Mouse (Mus musculus): ENCODE results near the gene Ccl2. TPM values are rescaled to one million over a fixed set of nuclear protein-coding genes. Genes with fewer than 3 reads are reported as not detected.

The Ccl2 gene
- 35.2 and 36.9 TPM in 2 replicates for polyA plus RNA-seq (2014; fragmentation: Nextera tagmentation; extraction: Ambion mirVana)

DNA sequence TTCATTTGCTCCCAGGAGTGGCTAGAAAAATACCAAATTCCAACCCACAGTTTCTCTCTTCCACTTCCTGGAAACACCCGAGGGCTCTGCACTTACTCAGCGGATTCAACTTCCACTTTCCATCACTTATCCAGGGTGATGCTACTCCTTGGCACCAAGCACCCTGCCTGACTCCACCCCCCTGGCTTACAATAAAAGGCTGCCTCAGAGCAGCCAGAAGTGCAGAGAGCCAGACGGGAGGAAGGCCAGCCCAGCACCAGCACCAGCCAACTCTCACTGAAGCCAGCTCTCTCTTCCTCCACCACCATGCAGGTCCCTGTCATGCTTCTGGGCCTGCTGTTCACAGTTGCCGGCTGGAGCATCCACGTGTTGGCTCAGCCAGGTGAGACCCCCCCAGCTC lies at the start of gene Ccl2:
Gene Ccl2, plus strand, starts transcription at position 216 of the 400 bp plus-strand sequence.
- Histone ChIP-seq H3K4me3 (ENCODE audit: low read depth, low read length) (no peak within 1 kb of the TSS), H3K9me3 (ENCODE audit: low read depth, low read length) (no peaks in the 10 kb centered on the region), H3K4me1 (ENCODE audit: insufficient read depth) (peaks cover 22% of the 10 kb centered on the region), H3K27me3 (ENCODE audit: insufficient read depth, low read length) (no peaks in the 10 kb centered on the region), H3K4me2 (peak within 1 kb of the TSS; percentile 40), H3K27ac (ENCODE audit: low read depth) (peak within 1 kb of the TSS; percentile 46; the same call in 1 of the 2 replicates), H3K36me3 (ENCODE audit: insufficient read depth) (no peaks in the 10 kb centered on the region), H3K9ac (no peak within 1 kb of the TSS)
- WGBS, result 21% methylated on average over 5 of the region's 5 CpGs
- peak; percentile 40 for ATAC-seq (ENCODE audit: insufficient read depth)
- no peak for TF ChIP-seq CTCF (IDR thresholded peaks at IDR 0.05; ENCODE audit: low read depth)
- peak; percentile 86 for DNase-seq

DNA sequence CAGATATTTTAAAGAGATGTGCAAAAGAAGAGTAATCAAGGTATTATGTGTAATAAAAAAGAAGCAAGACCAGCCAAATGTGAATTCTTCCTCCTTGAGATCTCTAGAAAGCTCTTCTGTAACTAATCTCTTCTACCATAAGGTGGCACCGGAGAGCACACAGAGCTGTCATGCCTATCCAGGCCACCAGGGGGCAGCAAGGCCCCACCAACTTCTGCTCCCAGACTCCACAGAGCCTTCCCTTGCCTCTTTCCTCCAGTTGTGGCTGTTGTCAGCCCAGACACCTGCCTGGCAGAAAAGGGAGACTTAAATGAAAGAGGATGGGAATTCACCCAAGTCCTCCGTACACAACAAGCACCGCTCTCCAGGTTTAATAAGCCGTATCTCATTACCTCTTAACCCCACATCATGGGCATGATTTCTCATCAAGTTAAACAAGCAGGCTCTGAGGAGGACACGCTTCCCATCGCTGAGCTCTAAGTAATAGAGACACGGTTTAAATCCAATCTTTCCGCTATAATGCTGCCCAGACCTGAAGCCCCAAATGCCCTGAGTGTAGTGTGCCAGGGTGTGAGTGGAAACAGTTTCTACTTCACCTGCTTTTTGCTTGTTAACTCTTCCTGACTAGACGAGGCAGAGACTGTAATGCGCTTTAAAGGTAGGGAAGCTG lies 39.1 kb upstream of the Ccl2 start:
- Histone ChIP-seq H3K27me3 (ENCODE audit: insufficient read depth, low read length) (no peaks in the 10 kb centered on the region), H3K27ac (ENCODE audit: low read depth) (no peak overlapping the region), H3K9me3 (ENCODE audit: low read depth, low read length) (no peaks in the 10 kb centered on the region), H3K36me3 (ENCODE audit: insufficient read depth) (no peaks in the 10 kb centered on the region), H3K4me2 (no peak overlapping the region), H3K4me3 (ENCODE audit: low read depth, low read length) (no peak overlapping the region), H3K4me1 (ENCODE audit: insufficient read depth) (no peaks in the 10 kb centered on the region), H3K9ac (no peak overlapping the region)
- 62% methylated on average over 10 of the region's 10 CpGs for WGBS
- DNase-seq (peak; percentile 84), ATAC-seq (ENCODE audit: insufficient read depth) (no peak; the same call in 1 of the 2 replicates)
- peak; percentile 100 for TF ChIP-seq CTCF (IDR thresholded peaks at IDR 0.05; ENCODE audit: low read depth)

GRCm38 (mm10) chr11:81997085-81997484 lies 38.3 kb upstream of the Ccl2 start:
- 86% methylated on average over 5 of the region's 5 CpGs for WGBS
- Histone ChIP-seq H3K4me1 (ENCODE audit: insufficient read depth) (no peaks in the 10 kb centered on the region), H3K4me3 (ENCODE audit: low read depth, low read length) (no peak overlapping the region), H3K9ac (no peak overlapping the region), H3K27me3 (ENCODE audit: insufficient read depth, low read length) (no peaks in the 10 kb centered on the region), H3K9me3 (ENCODE audit: low read depth, low read length) (no peaks in the 10 kb centered on the region), H3K4me2 (no peak overlapping the region), H3K36me3 (ENCODE audit: insufficient read depth) (no peaks in the 10 kb centered on the region), H3K27ac (ENCODE audit: low read depth) (no peak overlapping the region)
- ATAC-seq (ENCODE audit: insufficient read depth), result no peak
- no peak for DNase-seq
- no peak for TF ChIP-seq CTCF (IDR thresholded peaks at IDR 0.05; ENCODE audit: low read depth)

DNA sequence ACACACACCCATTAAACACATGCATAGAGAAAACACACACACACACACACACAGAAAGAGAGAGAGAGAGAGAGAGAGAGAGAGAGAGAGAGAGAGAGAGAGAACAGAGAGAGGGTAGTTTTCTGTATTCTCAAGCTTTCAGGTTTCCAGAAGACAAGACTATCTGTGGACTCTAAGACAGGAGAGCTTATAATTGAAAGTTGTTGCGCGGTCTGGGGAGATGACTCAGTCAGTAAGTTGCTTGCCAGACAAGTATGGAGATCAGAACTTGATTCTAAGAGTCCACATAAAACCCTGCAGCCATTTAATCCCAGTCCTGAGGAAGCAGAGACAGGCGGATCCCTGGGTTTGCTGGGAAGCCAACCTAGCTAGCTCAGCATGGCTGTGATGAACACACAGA lies 36.7 kb upstream of the Ccl2 start:
- no peak for DNase-seq
- no peaks in the 10 kb centered on the region for H3K4me1 ChIP-seq (ENCODE audit: insufficient read depth)
- 82% methylated on average over 3 of the region's 3 CpGs for WGBS
- no peaks in the 10 kb centered on the region for H3K36me3 ChIP-seq (ENCODE audit: insufficient read depth)
- no peaks in the 10 kb centered on the region for H3K9me3 ChIP-seq (ENCODE audit: low read depth, low read length)
- no peaks in the 10 kb centered on the region for H3K27me3 ChIP-seq (ENCODE audit: insufficient read depth, low read length)
- no peak overlapping the region for H3K4me2 ChIP-seq
- no peak for TF ChIP-seq CTCF (IDR thresholded peaks at IDR 0.05; ENCODE audit: low read depth)
- H3K9ac ChIP-seq, result no peak overlapping the region
- H3K27ac ChIP-seq (ENCODE audit: low read depth), result no peak overlapping the region
- no peak for ATAC-seq (ENCODE audit: insufficient read depth)
- no peak overlapping the region for H3K4me3 ChIP-seq (ENCODE audit: low read depth, low read length)

DNA sequence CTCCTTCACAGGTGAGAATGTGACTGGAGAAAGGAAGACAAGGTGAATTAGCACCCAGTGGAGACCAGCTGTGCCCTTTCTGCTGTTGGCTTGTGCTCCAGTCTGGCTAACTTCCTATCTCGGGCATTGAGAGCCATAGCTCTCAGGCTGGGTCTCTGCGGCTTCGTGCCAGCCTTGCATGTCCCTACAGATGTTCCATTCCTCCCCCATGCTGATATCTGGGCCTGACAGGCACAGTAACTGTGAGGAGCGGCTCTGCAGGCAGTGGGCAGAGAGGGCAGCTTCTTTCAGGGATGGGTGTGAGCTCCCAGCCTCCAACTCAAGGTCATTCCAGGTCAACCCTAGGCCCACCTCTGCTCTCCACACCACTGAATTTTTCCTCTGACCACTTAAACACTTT lies 35.9 kb upstream of the Ccl2 start:
- H3K4me2 ChIP-seq, result no peak overlapping the region

GRCm38 (mm10) chr11:82000581-82000980 lies 34.8 kb upstream of the Ccl2 start:
- ATAC-seq (ENCODE audit: insufficient read depth) (no peak), DNase-seq (no peak)
- H3K4me1 ChIP-seq (ENCODE audit: insufficient read depth), result no peaks in the 10 kb centered on the region
- no peak overlapping the region for H3K4me2 ChIP-seq
- H3K36me3 ChIP-seq (ENCODE audit: insufficient read depth), result no peaks in the 10 kb centered on the region
- no peaks in the 10 kb centered on the region for H3K9me3 ChIP-seq (ENCODE audit: low read depth, low read length)
- no peak overlapping the region for H3K27ac ChIP-seq (ENCODE audit: low read depth)
- no peak overlapping the region for H3K4me3 ChIP-seq (ENCODE audit: low read depth, low read length)
- 63% methylated on average over 5 of the region's 5 CpGs for WGBS
- H3K9ac ChIP-seq, result no peak overlapping the region
- no peaks in the 10 kb centered on the region for H3K27me3 ChIP-seq (ENCODE audit: insufficient read depth, low read length)
- no peak for TF ChIP-seq CTCF (IDR thresholded peaks at IDR 0.05; ENCODE audit: low read depth)

More for the DNA sequence above, 35.9 kb upstream of the Ccl2 start:
- no peak for TF ChIP-seq CTCF (IDR thresholded peaks at IDR 0.05; ENCODE audit: low read depth)
- no peak overlapping the region for H3K4me3 ChIP-seq (ENCODE audit: low read depth, low read length)
- no peak overlapping the region for H3K27ac ChIP-seq (ENCODE audit: low read depth)
- no peaks in the 10 kb centered on the region for H3K4me1 ChIP-seq (ENCODE audit: insufficient read depth)
- no peaks in the 10 kb centered on the region for H3K36me3 ChIP-seq (ENCODE audit: insufficient read depth)
- no peak for ATAC-seq (ENCODE audit: insufficient read depth)
- DNase-seq, result no peak
- 65% methylated on average over 4 of the region's 4 CpGs for WGBS
- H3K9ac ChIP-seq, result no peak overlapping the region
- H3K9me3 ChIP-seq (ENCODE audit: low read depth, low read length), result no peaks in the 10 kb centered on the region
- H3K27me3 ChIP-seq (ENCODE audit: insufficient read depth, low read length), result no peaks in the 10 kb centered on the region

- WGBS, result 60% methylated on average over 2 of the region's 2 CpGs
- no peaks in the 10 kb centered on the region for H3K4me1 ChIP-seq (ENCODE audit: insufficient read depth)
- H3K4me3 ChIP-seq (ENCODE audit: low read depth, low read length), result no peak overlapping the region
- ATAC-seq (ENCODE audit: insufficient read depth), result no peak
- no peak overlapping the region for H3K4me2 ChIP-seq
- no peak for TF ChIP-seq CTCF (IDR thresholded peaks at IDR 0.05; ENCODE audit: low read depth)
- no peak overlapping the region for H3K27ac ChIP-seq (ENCODE audit: low read depth)
- no peaks in the 10 kb centered on the region for H3K9me3 ChIP-seq (ENCODE audit: low read depth, low read length)
- no peaks in the 10 kb centered on the region for H3K27me3 ChIP-seq (ENCODE audit: insufficient read depth, low read length)
- no peak overlapping the region for H3K9ac ChIP-seq
- DNase-seq, result no peak
- H3K36me3 ChIP-seq (ENCODE audit: insufficient read depth), result no peaks in the 10 kb centered on the region
These were observed 30.6 kb upstream of the Ccl2 start for GRCm38 (mm10) chr11:82004810-82005209.
